Mouse (Mus musculus): ENCODE measurements around the gene Asap2.
A peak's percentile ranks its signal among the peaks of the same experiment; 100 is the strongest.
"Not testable (repeated sequence)": the region's sequence is repeated elsewhere in the genome, so short reads cannot be mapped to it uniquely, and the experiment has no call there.

Asap2 gene

GRCm38 (mm10) chr12:20990132-20990531 is at the start of gene Asap2:
Asap2 (plus strand) TSS chr12:20990459.
- DNase-seq = peak; percentile 98

GRCm38 (mm10) chr12:20947051-20947997 is 42.9 kb upstream of the Asap2 start:
- peak; percentile 68 for DNase-seq

- not testable (repeated sequence) for DNase-seq
These were observed 320 bp downstream of the Asap2 start for GRCm38 (mm10) chr12:20990579-20990978.

GRCm38 (mm10) chr12:21030875-21031274 is 40.6 kb downstream of the Asap2 start:
- peak; percentile 86 for DNase-seq

GRCm38 (mm10) chr12:21046716-21047115 is 56.5 kb downstream of the Asap2 start:
- DNase-seq = peak; percentile 24

GRCm38 (mm10) chr12:21075731-21076130 is 85.5 kb downstream of the Asap2 start:
- peak; percentile 94 for DNase-seq

GRCm38 (mm10) chr12:21090168-21090567 is 99.9 kb downstream of the Asap2 start:
- not testable (repeated sequence) for DNase-seq

GRCm38 (mm10) chr12:21092446-21092845 is 102.2 kb downstream of the Asap2 start:
- DNase-seq = peak; percentile 55

GRCm38 (mm10) chr12:21097806-21098325 is 107.6 kb downstream of the Asap2 start:
- DNase-seq = peak; percentile 95

- DNase-seq = not testable (repeated sequence)
These were observed 120.8 kb downstream of the Asap2 start for GRCm38 (mm10) chr12:21111116-21111475.

GRCm38 (mm10) chr12:21111476-21112452 is 121.5 kb downstream of the Asap2 start:
- DNase-seq = peak; percentile 99

GRCm38 (mm10) chr12:21112453-21112857 is 122.2 kb downstream of the Asap2 start:
- peak; percentile 97 for DNase-seq

- DNase-seq = peak; percentile 98
These were observed 129.2 kb downstream of the Asap2 start for GRCm38 (mm10) chr12:21119446-21119845.

- peak; percentile 22 for DNase-seq
These were observed 132.6 kb downstream of the Asap2 start for GRCm38 (mm10) chr12:21122818-21123217.

- peak; percentile 67 for DNase-seq
These were observed 133.4 kb downstream of the Asap2 start for GRCm38 (mm10) chr12:21123647-21124046.

GRCm38 (mm10) chr12:21125675-21126470 is 135.6 kb downstream of the Asap2 start:
- DNase-seq = peak; percentile 86

- DNase-seq = peak; percentile 82
These were observed 136.3 kb downstream of the Asap2 start for GRCm38 (mm10) chr12:21126516-21126915.

- peak; percentile 92 for DNase-seq
These were observed 138.9 kb downstream of the Asap2 start for GRCm38 (mm10) chr12:21128930-21129869.

- DNase-seq = no peak
These were observed 140.1 kb downstream of the Asap2 start for GRCm38 (mm10) chr12:21130274-21130823.

GRCm38 (mm10) chr12:21132537-21132936 is 142.3 kb downstream of the Asap2 start:
- peak; percentile 90 for DNase-seq

All from heart, adult 11 months (tissue).